Mouse (Mus musculus) A20 (cell line): ENCODE measurements around the gene Fastkd1.
"Not testable (repeated sequence)": the region's sequence is repeated elsewhere in the genome, so short reads cannot be mapped to it uniquely, and the experiment has no call there.

Experiments used
- DNase-seq: peaks from one replicate; pipeline ENCODE4 v3.0.0-alpha.2; 2011; ENCODE audit warnings: low read depth, low spot score

The Fastkd1 gene

DNA sequence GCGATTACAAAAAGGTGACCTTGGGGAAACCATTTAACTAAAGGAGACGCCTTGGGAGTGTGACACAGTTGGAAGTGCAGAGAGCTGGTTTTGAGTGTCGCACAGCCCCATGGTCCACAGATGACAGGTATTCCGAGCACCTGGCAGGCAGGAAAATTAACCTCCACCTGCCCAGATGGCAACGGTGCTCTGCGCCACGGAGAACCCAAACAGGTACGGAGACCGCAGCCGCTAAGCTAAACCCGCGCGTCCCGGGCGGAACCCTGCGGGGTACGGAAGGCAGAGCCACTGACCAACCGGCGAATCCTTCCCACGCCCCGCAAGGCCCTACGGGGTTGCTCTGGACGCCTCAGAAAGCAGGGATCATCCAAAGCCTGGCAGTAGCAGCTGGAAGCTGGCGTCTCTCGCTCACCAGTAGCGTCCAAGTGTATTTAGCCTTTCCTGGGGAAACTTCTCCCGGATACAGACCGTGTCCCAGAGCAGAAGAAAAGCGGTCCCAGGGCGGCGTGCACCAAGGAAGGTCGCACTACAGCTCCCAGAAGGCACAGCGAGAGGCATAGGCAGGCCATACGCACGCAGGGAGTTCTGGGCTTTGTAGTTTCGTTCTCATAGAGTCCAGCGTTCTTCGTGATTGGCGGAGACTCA, at the start of gene Fastkd1:
Fastkd1 (minus strand) TSS at position 536 of the 645 bp plus-strand sequence.
- DNase-seq, result peak; percentile 93

DNA sequence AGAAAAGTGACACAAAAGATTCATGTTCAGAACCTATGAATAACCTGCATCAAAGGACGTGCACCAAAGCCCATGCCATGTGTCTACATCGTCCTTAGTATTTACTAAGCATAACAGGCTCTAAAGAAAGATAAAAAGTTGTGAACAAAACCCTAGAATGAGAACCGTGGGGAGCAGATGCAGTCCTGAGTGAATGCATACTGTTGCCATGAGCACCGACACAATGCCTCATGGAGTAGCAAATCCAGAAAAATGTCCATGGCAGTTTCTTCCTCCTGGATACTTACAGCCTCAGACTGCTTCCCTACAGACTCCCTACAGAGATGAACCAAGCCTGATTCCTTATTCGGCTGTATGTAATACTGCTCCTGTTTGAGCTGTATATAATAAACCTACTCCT, 47.7 kb upstream of the Fastkd1 start:
- DNase-seq, result no peak

DNA sequence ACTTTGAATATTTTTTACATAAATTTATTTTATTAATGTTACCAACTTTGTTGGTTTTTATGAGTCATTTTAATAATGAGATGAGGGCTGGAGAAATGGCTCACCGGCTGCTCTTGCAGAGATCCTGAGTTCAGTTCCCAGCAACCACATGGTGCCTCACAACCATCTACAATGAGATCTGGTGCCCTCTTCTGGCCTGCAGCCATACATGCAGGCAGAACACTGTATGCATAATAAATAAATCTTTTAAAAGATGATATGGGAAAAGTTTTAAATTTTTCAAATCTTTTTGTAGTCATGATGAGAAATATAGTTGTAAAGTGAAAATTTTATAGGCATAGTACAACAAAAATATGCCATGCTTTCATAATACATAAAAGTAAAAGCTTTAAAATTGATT, 31.8 kb upstream of the Fastkd1 start:
- no peak for DNase-seq

DNA sequence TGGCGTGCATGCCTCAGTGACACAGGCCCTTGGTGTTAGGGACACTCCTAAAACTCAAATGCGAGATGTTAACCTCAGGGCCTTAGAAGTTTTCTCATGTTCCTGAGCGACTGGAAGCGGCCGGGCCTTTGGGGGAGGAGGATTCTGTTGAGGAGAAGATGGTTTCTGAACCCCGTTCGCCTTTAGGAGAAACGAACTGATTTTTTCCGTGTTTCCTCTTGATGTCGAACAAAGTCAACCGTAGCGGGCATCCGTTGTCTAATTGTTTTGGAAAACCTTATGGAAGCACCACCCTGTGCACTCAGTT, 10.2 kb upstream of the Fastkd1 start:
- no peak for DNase-seq

DNA sequence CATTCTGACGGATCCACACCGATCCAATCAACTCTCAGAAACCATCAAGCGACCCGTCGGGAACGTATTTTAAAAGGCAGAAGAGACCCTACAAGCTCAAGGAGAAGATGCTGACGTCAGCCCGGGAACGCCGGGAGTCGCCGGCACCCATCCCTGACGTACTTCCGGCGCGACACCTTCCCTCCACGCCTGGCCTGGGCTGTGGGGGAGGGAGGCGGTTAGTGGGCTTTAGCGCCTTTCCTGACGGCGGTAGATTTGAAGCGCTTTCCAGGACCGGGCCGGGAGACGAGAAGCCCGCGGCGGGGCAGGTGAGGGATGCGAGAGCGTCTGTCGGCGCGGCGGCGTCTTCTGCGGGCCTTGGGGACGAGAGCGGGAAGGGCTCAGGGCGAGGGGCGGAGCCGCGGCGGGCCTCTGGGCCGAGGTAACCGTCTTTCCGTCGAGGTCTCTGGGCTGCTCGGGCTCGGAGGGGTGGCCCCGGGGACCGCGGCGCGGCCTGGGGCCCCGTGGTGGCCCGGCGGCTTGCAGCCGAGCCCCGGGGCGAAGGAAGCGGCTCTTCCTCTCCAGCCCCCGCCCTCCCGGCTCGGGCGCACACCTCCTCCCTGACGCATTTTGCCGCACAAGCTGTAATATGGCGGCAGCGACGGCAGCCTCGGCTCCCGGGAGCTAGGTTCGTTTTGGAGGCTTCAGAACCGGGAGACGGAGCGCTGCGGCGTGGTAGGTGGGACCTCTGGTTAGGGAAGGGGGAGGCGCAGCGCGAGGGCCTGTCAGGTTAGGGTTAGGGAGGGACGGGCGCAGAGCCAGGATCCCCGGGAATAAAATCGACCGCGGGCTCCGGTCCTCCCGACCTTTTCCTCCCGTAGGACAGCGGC, 9.6 kb upstream of the Fastkd1 start:
- peak; percentile 96 for DNase-seq

DNA sequence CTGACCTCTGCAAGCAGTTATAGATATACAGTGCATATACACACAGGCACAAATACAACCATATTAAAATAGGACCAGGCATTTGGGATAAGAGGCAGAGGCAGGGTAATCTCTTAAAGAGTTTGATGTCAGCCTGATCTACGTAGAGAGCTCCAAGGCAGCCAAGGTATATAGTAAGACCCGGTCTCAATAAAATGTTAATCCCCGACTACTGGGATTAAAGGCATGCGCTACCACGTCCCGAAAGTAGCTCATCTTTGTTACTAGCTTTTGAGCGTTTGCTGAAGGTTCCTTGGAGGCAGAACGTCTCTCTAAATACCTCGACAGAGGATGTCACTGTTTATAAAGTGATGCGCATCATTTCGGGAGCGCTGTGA, 8.9 kb upstream of the Fastkd1 start, which contains the start of gene Ppig:
Ppig (plus strand) TSS at position 273 of the 377 bp plus-strand sequence.
- DNase-seq, result no peak

DNA sequence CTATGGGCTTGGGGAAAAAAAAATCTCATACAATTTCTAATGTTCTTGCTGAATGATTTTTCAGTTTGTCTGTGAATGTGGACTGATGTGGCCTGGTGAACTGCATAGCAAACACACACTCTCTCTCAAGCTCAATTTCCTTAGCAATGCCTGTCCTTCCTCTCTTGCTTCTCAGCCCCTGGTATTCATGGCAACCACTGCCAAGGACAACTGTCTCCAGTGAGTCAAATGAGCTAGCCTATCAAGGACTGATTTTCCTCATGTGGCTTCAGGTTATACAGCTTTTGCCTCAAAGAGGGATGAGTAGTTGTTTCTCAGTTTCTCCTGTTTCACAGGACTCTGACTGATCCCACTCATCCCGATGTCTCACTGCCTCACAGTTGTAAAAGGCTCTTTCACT, 5.8 kb upstream of the Fastkd1 start:
- peak; percentile 23 for DNase-seq

DNA sequence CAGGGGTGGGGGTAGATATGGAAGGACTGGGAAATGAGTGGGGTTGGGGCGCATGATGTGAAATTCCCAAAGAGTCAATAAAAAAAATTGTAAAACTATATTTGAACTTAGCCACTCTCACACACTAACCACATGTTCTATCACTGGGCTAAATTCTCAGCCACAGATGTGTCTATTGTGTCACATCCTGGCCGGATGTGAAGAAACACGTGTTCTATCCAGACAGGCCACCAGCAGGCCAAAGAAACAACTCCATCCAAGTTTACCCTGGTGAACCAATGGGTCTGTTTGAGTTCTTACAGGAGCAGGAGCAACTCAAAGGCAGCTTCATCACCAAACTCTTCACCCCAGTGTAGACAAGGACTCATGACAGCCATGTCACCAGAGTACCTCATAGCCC, 3.2 kb upstream of the Fastkd1 start:
- no peak for DNase-seq

DNA sequence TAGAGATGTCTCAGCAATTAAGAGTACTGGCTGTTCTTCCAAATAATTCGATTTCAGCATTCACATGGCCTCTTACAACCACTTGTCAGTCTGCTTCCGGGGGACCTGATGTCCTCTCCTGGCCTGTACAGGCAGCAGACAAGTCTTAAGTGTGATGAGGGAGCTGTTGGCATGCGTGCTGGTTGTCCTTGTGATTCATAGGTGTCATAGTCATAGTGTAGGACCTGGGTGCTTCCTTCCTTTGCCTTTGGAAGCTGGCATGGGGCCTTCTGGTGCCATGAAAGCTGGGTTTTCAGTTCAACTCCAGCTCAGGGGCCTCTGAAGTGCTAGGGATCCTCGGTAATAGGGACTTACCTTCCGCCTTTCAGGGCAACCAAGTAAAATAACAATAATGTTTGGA, 810 bp upstream of the Fastkd1 start:
- no peak for DNase-seq

DNA sequence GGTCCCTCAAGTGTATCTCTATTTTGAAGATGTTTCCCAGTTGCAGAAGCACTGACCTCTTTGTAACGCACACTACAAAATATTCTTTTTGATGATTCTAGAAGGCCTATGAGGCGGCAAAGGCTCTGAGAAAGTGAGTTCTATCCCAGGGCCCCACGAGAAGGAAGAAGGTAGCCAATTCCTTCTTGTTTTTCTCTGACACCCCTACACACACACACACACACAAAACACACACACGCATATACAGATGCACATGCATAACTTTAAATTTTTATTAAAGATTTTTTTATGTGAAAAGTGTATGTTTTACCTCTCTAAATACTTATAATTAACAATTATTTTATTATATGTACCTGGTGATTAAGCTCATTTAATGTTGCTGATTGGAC, 304 bp upstream of the Fastkd1 start:
- no peak for DNase-seq

DNA sequence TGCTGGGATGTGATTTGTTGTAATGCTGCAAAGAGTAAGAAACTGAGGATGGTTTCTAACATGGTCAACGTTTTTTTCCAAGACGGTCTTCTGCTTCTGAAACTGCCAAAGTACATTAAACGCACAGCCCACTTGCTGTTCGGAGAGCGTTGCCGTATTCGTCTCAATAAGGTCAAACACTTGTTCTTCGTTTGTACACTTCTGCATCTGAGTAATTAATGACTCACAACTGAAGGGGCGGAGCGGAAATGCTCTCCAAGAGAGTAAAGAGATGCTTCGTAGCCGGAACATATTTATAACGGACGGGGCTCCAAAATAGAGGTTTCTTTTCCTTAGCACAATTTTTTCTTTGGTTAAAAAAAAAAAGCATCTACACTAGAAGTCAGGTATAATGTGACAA, 1.1 kb downstream of the Fastkd1 start:
- DNase-seq, result peak; percentile 78

DNA sequence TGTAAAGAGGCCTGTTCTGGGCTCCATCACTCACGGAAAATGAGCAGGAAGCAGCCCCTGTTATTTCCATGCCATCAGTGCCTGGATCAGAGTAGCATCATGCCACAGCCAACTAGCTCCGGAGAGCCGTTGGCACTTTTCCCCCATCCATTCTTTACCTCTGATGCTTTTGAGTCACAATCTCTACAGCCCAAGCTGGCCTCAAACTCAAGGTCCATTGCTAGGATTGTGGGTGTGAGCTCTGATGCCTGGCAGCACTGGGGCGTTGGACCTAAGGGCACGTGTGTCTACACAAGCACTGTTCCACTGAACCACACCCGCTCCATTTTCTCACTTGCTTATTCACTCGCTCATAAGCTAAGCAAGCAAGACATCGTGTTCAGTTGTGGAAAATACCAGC, 12.9 kb downstream of the Fastkd1 start:
- DNase-seq, result no peak

DNA sequence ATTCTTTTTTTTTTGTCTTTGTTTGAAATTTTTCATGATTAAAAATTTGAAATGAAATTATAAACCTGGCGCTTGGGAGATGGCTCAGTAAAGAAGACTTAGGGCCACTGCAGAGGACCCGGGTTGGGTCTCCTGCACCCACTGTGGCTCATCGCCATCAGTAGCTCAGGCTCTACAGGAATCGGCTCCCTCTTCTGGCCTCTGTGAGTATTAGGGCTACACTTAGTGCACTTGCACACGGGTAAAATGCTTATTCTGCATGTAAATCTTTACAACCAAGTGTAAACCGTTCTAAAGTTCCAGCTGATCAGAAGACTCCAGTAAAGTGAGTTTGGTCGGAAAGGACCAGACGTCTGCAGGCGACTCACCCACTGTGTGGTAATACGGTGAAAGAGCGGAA, 19.8 kb downstream of the Fastkd1 start:
- DNase-seq, result no peak

DNA sequence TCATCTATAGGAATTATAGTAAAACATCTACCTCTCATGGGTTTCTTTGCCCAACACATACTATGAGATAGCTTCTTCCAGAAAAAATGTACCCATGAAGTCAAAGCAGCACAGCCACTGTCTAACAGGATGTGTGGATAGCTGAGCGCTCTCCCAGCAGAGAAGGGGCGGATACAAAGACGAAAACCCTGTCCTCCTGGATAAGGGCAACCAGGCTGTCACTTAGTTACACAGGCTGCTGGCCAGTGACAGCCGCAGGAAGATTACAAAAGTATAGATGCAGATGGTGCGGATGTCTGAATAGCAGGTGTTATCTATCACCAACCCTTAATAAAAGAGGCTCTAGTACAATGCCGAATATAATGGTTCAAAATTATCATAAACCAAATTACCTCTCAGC, 22.5 kb downstream of the Fastkd1 start:
- DNase-seq, result no peak

DNA sequence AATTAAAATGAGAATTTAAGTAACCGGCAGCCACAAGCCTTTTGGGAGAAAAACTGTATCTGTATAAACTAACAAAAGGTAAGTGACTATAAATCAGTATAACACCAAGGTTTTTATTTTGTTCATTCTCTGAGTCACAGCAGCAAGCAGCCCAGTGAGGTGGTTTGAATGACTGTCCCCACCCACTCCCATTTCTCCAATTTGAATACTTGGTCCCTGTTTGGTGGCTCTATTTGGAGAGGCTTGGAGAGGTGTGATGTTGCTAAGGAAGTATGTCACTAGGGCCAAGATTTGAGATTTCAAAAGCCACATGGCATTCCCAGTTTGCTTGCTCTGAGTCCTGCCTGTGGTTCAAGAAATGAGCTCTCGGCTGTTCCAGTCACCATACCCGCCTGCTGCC, 23.1 kb downstream of the Fastkd1 start:
- no peak for DNase-seq

DNA sequence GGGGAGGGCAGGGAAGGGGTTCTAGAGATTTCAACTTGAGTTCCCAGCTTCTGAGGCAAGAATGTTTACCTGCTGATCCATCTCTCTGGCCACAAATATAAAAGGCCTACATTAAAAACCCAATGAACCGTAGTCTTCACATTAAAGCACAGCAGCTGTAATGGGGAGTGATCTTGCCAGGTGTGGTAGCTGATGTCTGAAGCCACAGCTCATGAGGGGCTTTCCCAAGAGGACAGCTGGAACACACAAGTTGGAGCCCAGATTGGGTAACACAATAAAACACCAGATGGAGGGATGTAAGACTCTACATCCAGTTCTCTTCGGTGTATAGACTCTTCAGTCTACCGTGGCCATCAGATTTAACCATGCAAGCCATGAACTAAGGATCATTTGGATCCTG, 28.8 kb downstream of the Fastkd1 start:
- DNase-seq, result peak; percentile 79

DNA sequence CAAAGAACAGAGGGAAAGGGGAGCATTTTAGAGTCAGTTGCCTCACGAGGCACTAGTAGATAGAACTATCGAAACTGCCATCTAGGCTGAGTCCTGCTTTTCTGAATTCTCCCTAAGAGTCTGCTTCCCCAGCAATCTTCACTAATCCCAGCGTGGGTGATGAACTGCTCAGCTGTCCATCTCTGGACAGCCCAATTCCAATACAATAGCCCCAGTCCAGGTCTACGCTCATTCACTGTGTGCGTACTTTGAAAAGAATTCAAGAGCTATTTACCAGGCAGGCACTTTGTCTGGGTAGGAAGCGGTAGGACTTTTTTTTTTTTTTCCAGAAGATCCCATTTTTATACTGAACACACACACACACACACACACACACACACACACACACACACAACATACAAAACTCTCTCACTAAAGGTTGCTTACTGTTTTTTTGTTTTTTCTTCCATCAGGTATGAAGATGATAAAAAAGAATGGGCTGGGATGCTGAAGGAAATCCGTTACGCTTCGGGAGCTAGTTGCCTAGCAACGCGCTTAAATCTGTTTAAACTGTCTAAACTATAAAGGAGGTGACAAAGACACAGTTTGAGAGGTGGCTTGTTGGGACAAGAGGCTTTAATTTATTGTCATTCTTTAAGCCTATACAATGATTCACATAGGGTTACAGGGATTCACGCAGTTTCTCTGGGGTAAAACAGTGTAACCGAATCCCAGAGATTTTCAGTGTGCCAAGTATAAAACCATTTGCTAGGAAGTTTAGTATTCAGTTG, 30.1 kb downstream of the Fastkd1 start:
- no peak for DNase-seq

DNA sequence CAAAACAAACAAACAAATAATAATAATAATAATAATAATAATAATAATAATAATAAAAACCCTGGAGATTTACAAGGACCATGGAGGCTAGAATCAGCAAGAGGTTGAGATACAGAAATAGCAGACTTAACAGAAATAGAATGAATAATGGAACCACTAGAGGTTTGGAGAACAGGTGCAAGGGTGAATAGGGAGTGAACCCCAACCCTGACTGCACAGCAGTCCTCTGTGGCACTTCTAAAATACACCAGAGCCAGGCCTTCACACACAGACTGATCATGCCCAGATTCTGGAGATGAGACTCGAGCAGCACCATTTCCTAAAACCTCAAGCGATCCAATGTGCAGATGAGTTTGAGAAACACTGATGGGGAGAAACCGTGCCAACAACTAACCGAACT, 31.4 kb downstream of the Fastkd1 start:
- DNase-seq, result no peak

DNA sequence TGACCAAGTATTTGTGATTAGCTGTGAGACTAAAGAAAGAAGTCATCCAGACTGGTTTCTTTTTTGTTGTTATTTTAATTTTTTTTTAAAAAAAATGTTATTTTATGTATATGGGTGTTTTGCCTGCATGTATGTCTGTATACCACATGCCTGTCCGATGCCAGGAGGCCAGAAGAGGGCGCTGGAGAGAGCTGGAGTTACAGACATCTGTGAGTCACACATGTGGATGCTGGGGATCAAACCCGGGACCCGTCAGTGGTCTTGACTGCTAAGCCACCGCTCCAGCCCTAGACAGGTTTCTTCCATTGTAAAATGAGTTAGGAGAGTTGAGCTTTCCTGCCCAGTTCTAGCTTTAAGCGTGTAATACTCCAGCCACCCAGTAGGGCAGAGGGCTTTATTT, 33.3 kb downstream of the Fastkd1 start:
- peak; percentile 51 for DNase-seq

DNA sequence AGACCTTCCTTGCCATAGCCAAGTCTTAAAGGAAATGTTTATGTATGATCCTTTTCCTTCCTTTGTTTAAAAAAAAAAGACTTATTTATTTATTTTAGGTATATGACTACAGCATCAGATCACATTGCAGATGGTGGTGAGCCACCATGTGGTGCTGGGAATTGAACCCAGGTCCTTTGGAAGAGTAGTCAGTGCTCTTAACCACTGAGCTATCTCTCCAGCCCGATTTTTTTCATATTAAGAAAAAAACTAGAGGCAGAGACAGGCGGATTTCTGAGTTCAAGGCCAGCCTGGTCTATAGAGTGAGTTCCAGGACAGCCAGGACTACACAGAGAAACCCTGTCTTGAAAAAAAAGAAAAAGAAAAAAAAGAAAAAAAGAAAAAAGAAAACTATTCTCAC, 36.1 kb downstream of the Fastkd1 start:
- DNase-seq, result not testable (repeated sequence)

DNA sequence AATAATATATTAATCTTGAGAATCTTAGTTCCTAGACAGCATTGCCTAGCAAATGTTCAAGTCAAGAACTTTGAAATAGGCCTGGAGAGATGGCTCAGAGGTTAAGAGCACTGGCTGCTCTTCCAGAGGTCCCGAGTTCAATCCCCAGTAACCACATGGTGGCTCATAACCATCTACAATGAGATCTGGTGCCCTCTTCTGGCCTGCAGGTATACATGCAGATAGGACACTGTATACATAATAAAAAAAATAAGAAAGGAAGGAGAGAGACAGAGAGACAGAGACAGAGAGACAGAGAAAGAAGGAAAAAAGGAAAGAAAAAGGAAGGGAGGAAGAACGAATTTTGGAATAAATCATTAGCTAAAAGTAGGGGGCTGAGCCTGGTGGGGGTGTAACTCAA, 36.6 kb downstream of the Fastkd1 start:
- peak; percentile 54 for DNase-seq

DNA sequence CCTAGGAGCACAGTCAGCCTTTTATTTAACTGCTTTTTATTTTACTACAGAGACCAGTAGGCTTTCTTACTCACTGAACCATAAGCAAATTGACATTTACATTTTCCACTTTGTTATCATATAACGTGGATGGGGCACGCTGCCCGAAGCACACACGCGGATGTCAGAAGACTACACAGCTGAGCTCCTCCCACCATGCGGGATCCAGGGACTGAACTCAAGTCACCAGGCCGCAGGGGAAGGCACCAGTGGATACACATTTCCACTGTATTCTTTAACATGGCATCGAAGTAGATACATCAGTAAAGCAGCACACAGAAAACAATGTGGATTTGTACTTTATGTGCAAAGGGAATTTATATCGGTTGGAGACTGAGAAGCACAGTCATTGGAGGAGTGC, 38.0 kb downstream of the Fastkd1 start:
- no peak for DNase-seq

DNA sequence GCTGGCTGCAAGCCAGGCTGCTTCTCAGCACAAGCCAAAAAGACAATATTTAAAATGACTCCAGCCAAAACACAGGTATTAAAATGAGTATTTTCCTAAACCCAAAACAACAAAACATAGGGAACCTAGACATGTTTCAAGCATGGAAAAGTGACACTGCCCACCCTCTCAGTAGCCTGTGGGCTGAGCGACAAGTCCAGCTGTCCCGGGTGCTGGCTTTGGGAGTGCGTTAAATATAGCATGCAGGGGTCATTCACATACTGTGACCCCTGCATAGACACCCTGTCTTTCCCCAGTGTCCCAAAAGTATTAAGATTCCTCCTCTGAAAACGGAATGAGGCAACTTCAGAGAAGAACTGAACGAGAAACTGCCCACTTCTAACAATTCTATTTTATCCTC, 39.6 kb downstream of the Fastkd1 start:
- DNase-seq, result no peak
